Mouse (Mus musculus): ENCODE results near the gene Dcaf10. TPM values are rescaled to one million over a fixed set of nuclear protein-coding genes. Genes with fewer than 3 reads are reported as not detected.
A peak's percentile ranks its signal among the peaks of the same experiment; 100 is the strongest.

Gene Dcaf10
- polyA plus RNA-seq, 1 experiment, result 4.0 TPM

DNA sequence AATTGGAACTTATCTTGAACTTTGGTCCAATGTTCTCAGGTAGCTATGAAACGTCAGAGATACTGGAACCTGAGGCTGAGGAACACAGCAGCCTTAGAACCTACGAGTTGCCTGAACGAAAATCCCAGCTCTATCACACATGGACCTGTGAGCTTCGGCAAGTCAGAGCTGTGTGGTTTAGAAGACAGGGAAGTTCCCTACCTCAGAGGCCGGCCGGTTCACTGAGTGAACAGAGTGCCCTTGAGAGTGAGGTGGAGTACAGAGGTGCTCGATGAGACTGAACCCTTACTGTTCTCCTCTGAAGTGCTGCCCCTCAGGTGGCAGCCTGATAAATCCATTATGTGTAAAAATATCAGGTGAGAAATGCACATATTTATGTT, 61.6 kb downstream of the Dcaf10 start:
- H3K9me3 ChIP-seq (ENCODE audit: control insufficient read depth, low read length), result no peaks in the 10 kb centered on the region
- no peaks in the 10 kb centered on the region for H3K27me3 ChIP-seq (ENCODE audit: control insufficient read depth)
- peaks cover 80% of the 10 kb centered on the region for H3K36me3 ChIP-seq (ENCODE audit: control insufficient read depth)
- H3K4me3 ChIP-seq (replicated peaks), result peak overlapping the region; percentile 63
- no peak for TF ChIP-seq GATA1 (IDR thresholded peaks at IDR 0.05; ENCODE audit: low read length)
- no peak for TF ChIP-seq TAL1 (IDR thresholded peaks at IDR 0.05; ENCODE audit: low read length)
- H3K4me1 ChIP-seq (ENCODE audit: control insufficient read depth), result peaks cover 69% of the 10 kb centered on the region

DNA sequence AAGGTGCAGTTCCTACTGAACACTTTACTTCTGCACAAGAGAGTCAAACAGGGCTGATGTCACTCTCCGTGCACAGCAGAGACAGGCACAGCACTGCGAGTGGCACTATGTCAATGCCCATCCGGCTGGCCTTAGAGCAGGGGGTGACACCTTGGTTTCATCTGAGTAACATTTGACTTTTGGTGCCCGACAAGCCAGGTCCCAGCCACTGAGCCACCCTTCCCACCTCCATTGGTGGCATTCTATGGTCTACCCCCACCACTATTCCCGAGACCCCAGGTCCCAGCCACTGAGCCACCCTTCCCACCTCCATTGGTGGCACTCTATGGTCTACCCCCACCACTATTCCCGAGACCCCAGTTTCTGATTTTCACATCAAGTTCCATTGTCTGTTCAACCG, 62.2 kb downstream of the Dcaf10 start:
- H3K27me3 ChIP-seq (ENCODE audit: control insufficient read depth), result no peaks in the 10 kb centered on the region
- no peak for TF ChIP-seq TAL1 (IDR thresholded peaks at IDR 0.05; ENCODE audit: low read length)
- no peak for TF ChIP-seq GATA1 (IDR thresholded peaks at IDR 0.05; ENCODE audit: low read length)
- no peaks in the 10 kb centered on the region for H3K9me3 ChIP-seq (ENCODE audit: control insufficient read depth, low read length)
- H3K4me1 ChIP-seq (ENCODE audit: control insufficient read depth), result peaks cover 71% of the 10 kb centered on the region
- peak overlapping the region; percentile 63 for H3K4me3 ChIP-seq (replicated peaks)
- peaks cover 74% of the 10 kb centered on the region for H3K36me3 ChIP-seq (ENCODE audit: control insufficient read depth)

GRCm38 (mm10) chr4:45405315-45405714, 63.4 kb downstream of the Dcaf10 start:
- Histone ChIP-seq H3K4me3 (replicated peaks) (peak overlapping the region; percentile 44), H3K4me1 (ENCODE audit: control insufficient read depth) (peaks cover 77% of the 10 kb centered on the region), H3K36me3 (ENCODE audit: control insufficient read depth) (peaks cover 62% of the 10 kb centered on the region)

DNA sequence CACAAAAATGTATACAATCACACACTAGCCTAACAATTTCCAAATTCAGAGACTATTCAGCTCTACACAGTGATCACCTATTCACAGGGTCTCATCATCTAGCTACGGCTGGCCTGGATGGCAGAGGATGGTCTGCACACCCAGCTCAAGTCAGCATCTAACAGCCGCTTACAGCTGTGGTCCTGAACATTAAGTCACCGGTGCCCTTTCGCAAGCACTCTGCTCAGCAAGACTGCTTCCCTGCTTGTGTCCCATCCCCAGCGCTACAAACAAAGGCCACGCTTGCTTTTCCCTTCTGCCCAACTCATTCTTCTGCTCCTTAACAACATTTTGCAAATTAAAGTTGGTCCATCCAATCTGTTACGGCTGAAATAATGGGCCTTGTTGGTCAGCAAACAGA, 64.5 kb downstream of the Dcaf10 start:
- no peak for TF ChIP-seq TAL1 (IDR thresholded peaks at IDR 0.05; ENCODE audit: low read length)
- no peak for TF ChIP-seq GATA1 (IDR thresholded peaks at IDR 0.05; ENCODE audit: low read length)
- Histone ChIP-seq H3K4me3 (replicated peaks) (peak overlapping the region; percentile 99), H3K36me3 (ENCODE audit: control insufficient read depth) (peaks cover 51% of the 10 kb centered on the region), H3K27me3 (ENCODE audit: control insufficient read depth) (peaks cover 8% of the 10 kb centered on the region), H3K9me3 (ENCODE audit: control insufficient read depth, low read length) (no peaks in the 10 kb centered on the region), H3K4me1 (ENCODE audit: control insufficient read depth) (peaks cover 74% of the 10 kb centered on the region)

More at GRCm38 (mm10) chr4:45405315-45405714, 63.4 kb downstream of the Dcaf10 start:
- TF ChIP-seq TAL1 (IDR thresholded peaks at IDR 0.05; ENCODE audit: low read length) (no peak), GATA1 (IDR thresholded peaks at IDR 0.05; ENCODE audit: low read length) (no peak)
- H3K9me3 ChIP-seq (ENCODE audit: control insufficient read depth, low read length), result no peaks in the 10 kb centered on the region
- H3K27me3 ChIP-seq (ENCODE audit: control insufficient read depth), result peaks cover under 1% of the 10 kb centered on the region; the same call in 1 of the 2 replicates

DNA sequence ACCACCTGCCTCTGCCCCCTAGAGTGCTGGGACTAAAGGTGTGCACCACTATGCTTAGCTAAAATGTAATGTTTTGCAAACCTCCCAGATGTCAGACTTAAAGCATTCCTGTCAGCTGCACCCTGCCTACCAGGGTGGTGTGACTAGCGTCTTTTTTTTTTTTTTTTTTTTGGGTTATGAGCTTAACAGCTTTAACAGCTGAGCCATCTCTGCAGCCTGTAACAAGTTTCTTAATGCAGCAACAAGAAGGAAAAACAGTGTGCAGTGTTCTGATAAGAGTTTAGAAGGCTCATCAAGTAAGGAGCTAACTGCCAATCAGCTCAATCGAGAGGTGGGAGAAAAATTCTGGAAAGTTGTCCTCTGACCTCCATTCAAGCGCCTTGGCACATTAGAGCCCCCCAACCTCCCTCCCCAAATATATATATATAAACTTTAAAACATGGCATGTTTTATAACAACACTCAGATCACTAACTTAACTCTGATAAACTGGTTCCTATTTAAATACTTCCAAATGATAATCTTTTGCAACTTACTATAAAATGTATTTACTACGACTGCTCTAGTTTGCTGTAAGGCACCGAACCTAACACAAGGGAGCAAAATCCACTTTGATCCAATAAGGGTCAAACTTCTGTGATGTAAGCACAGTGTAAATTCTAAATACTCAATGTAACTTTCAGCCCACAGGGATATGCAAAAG, 65.3 kb downstream of the Dcaf10 start:
- Histone ChIP-seq H3K4me1 (ENCODE audit: control insufficient read depth) (peaks cover 70% of the 10 kb centered on the region), H3K36me3 (ENCODE audit: control insufficient read depth) (peaks cover 43% of the 10 kb centered on the region), H3K4me3 (replicated peaks) (peak overlapping the region; percentile 99), H3K9me3 (ENCODE audit: control insufficient read depth, low read length) (no peaks in the 10 kb centered on the region), H3K27me3 (ENCODE audit: control insufficient read depth) (peaks cover 16% of the 10 kb centered on the region)
- peak; percentile 23; the same call in 1 of the 2 replicates for TF ChIP-seq GATA1 (IDR thresholded peaks at IDR 0.05; ENCODE audit: low read length)
- TF ChIP-seq TAL1 (IDR thresholded peaks at IDR 0.05; ENCODE audit: low read length), result peak; percentile 49

DNA sequence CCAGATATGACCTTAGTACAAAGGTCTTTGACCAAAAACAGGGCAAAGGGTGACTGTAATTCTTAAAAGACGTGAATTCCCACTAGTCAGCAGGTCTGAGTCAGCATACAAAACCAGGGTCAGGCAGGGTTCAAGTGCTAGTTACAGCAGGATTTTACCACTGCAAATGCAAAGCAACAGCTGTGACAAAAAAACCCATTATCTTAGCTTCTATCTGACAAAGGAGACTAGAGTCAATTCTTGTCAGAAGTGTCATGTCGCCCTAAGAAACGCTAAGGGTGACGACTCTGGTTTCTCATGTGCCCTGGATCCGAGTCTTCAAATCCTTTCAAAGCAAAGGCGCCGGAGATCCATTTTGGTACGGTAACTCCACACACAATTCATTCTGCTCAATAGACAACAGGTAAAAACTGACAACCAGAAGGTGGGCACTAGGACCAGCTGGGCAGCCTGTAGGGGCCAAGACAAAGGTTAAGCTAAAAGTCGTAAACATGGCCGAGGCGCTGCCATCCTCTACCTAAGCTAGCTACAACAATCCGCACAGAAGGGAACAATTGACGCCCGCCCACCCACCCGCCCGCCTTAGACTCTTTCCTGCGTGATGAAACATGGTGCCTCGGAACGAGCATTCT, 65.9 kb downstream of the Dcaf10 start:
- peaks cover 19% of the 10 kb centered on the region for H3K27me3 ChIP-seq (ENCODE audit: control insufficient read depth)
- peaks cover 37% of the 10 kb centered on the region for H3K36me3 ChIP-seq (ENCODE audit: control insufficient read depth)
- H3K9me3 ChIP-seq (ENCODE audit: control insufficient read depth, low read length), result no peaks in the 10 kb centered on the region
- H3K4me3 ChIP-seq (replicated peaks), result peak overlapping the region; percentile 99
- peaks cover 64% of the 10 kb centered on the region for H3K4me1 ChIP-seq (ENCODE audit: control insufficient read depth)
- TF ChIP-seq TAL1 (IDR thresholded peaks at IDR 0.05; ENCODE audit: low read length) (no peak), GATA1 (IDR thresholded peaks at IDR 0.05; ENCODE audit: low read length) (no peak)

- no peak for TF ChIP-seq TAL1 (IDR thresholded peaks at IDR 0.05; ENCODE audit: low read length)
- peak; percentile 90 for TF ChIP-seq GATA1 (IDR thresholded peaks at IDR 0.05; ENCODE audit: low read length)
- Histone ChIP-seq H3K27me3 (ENCODE audit: control insufficient read depth) (peaks cover 26% of the 10 kb centered on the region), H3K9me3 (ENCODE audit: control insufficient read depth, low read length) (no peaks in the 10 kb centered on the region), H3K4me3 (replicated peaks) (peak within 1 kb of the TSS; percentile 99), H3K4me1 (ENCODE audit: control insufficient read depth) (peaks cover 56% of the 10 kb centered on the region), H3K36me3 (ENCODE audit: control insufficient read depth) (peaks cover 29% of the 10 kb centered on the region)
Observed at GRCm38 (mm10) chr4:45408427-45409132, 66.7 kb downstream of the Dcaf10 start, which contains the start of gene Slc25a51. Gene Slc25a51, minus strand, starts transcription at chr4:45408766.

GRCm38 (mm10) chr4:45409270-45409669, 67.4 kb downstream of the Dcaf10 start:
- H3K4me1 ChIP-seq (ENCODE audit: control insufficient read depth), result peaks cover 49% of the 10 kb centered on the region
- no peaks in the 10 kb centered on the region for H3K9me3 ChIP-seq (ENCODE audit: control insufficient read depth, low read length)
- TF ChIP-seq TAL1 (IDR thresholded peaks at IDR 0.05; ENCODE audit: low read length) (peak; percentile 38; the same call in 1 of the 3 replicates), GATA1 (IDR thresholded peaks at IDR 0.05; ENCODE audit: low read length) (no peak)

More at GRCm38 (mm10) chr4:45409270-45409669, 67.4 kb downstream of the Dcaf10 start:
- peaks cover 26% of the 10 kb centered on the region for H3K27me3 ChIP-seq (ENCODE audit: control insufficient read depth)
- H3K36me3 ChIP-seq (ENCODE audit: control insufficient read depth), result peaks cover 22% of the 10 kb centered on the region
- H3K4me3 ChIP-seq (replicated peaks), result peak overlapping the region; percentile 99

All from erythroblast, embryonic 14.5 days (primary cell).